Mouse (Mus musculus): ENCODE data around the gene Gja1. TPM values are rescaled to one million over a fixed set of nuclear protein-coding genes. Genes with fewer than 3 reads are reported as not detected.

Gja1 gene
- polyA plus RNA-seq (2012; rRNA removed) = 3.3 and 5.6 TPM in 2 replicates

- Histone ChIP-seq H3K4me1 (ENCODE audit: control insufficient read depth, insufficient read depth, low read length) (0 out of 2 replicates have a peak, but pooled peaks cover 5% of the 10 kb centered on the region), H3K36me3 (ENCODE audit: control insufficient read depth, insufficient read depth, low read length) (no peaks in the 10 kb centered on the region), H3K27me3 (replicated peaks; ENCODE audit: control insufficient read depth, insufficient read depth, low read length) (no peaks in the 10 kb centered on the region), H3K4me3 (ENCODE audit: insufficient read depth, low read depth, low read length) (peak within 1 kb of the TSS; percentile 69), H3K27ac (ENCODE audit: insufficient read depth, low read depth, low read length) (peak within 1 kb of the TSS; percentile 64)
- TF ChIP-seq CTCF (conservative IDR thresholded peaks at IDR 0.05; ENCODE audit: insufficient read depth, insufficient read length, low read depth, low read length) (no peak), POLR2A (IDR thresholded peaks at IDR 0.05; ENCODE audit: low read depth, low read length) (no peak)
- peak; percentile 83 for DNase-seq
- under 1% methylated on average over 23 of the region's 23 CpGs for WGBS
Measured at GRCm38 (mm10) chr10:56377097-56377965, at the start of gene Gja1. Gja1 (plus strand) TSS chr10:56377330.

GRCm38 (mm10) chr10:56338851-56339489, 38.2 kb upstream of the Gja1 start:
- peak; percentile 71 for DNase-seq
- TF ChIP-seq POLR2A (IDR thresholded peaks at IDR 0.05; ENCODE audit: low read depth, low read length) (no peak), CTCF (conservative IDR thresholded peaks at IDR 0.05; ENCODE audit: insufficient read depth, insufficient read length, low read depth, low read length) (peak; percentile 96)
- no peaks in the 10 kb centered on the region for H3K27me3 ChIP-seq (replicated peaks; ENCODE audit: control insufficient read depth, insufficient read depth, low read length)
- 44% methylated on average over 6 of the region's 6 CpGs for WGBS
- no peak overlapping the region for H3K4me3 ChIP-seq (ENCODE audit: insufficient read depth, low read depth, low read length)
- no peak overlapping the region for H3K27ac ChIP-seq (ENCODE audit: insufficient read depth, low read depth, low read length)
- no peaks in the 10 kb centered on the region for H3K36me3 ChIP-seq (ENCODE audit: control insufficient read depth, insufficient read depth, low read length)
- no peaks in the 10 kb centered on the region for H3K4me1 ChIP-seq (ENCODE audit: control insufficient read depth, insufficient read depth, low read length)

GRCm38 (mm10) chr10:56360472-56360871, 16.7 kb upstream of the Gja1 start:
- no peak overlapping the region for H3K4me3 ChIP-seq (ENCODE audit: insufficient read depth, low read depth, low read length)
- H3K27me3 ChIP-seq (replicated peaks; ENCODE audit: control insufficient read depth, insufficient read depth, low read length) = no peaks in the 10 kb centered on the region
- 57% methylated on average over 4 of the region's 4 CpGs for WGBS
- no peak for DNase-seq
- H3K36me3 ChIP-seq (ENCODE audit: control insufficient read depth, insufficient read depth, low read length) = no peaks in the 10 kb centered on the region
- TF ChIP-seq CTCF (conservative IDR thresholded peaks at IDR 0.05; ENCODE audit: insufficient read depth, insufficient read length, low read depth, low read length) (no peak), POLR2A (IDR thresholded peaks at IDR 0.05; ENCODE audit: low read depth, low read length) (no peak)
- H3K27ac ChIP-seq (ENCODE audit: insufficient read depth, low read depth, low read length) = no peak overlapping the region
- H3K4me1 ChIP-seq (ENCODE audit: control insufficient read depth, insufficient read depth, low read length) = no peaks in the 10 kb centered on the region

GRCm38 (mm10) chr10:56369073-56369472, 8.1 kb upstream of the Gja1 start:
- Histone ChIP-seq H3K27me3 (replicated peaks; ENCODE audit: control insufficient read depth, insufficient read depth, low read length) (no peaks in the 10 kb centered on the region), H3K4me1 (ENCODE audit: control insufficient read depth, insufficient read depth, low read length) (no peaks in the 10 kb centered on the region), H3K27ac (ENCODE audit: insufficient read depth, low read depth, low read length) (no peak overlapping the region), H3K36me3 (ENCODE audit: control insufficient read depth, insufficient read depth, low read length) (no peaks in the 10 kb centered on the region), H3K4me3 (ENCODE audit: insufficient read depth, low read depth, low read length) (no peak overlapping the region)
- DNase-seq = peak; percentile 78
- TF ChIP-seq CTCF (conservative IDR thresholded peaks at IDR 0.05; ENCODE audit: insufficient read depth, insufficient read length, low read depth, low read length) = peak; percentile 94
- no peak for TF ChIP-seq POLR2A (IDR thresholded peaks at IDR 0.05; ENCODE audit: low read depth, low read length)
- 15% methylated on average over 7 of the region's 7 CpGs for WGBS

- WGBS = 34% methylated on average over 8 of the region's 8 CpGs
- DNase-seq = peak; percentile 53
- H3K4me3 ChIP-seq (ENCODE audit: insufficient read depth, low read depth, low read length) = no peak overlapping the region
Measured at GRCm38 (mm10) chr10:56373021-56373720, 4.0 kb upstream of the Gja1 start.

GRCm38 (mm10) chr10:56374169-56374568, 3.0 kb upstream of the Gja1 start:
- Histone ChIP-seq H3K27ac (ENCODE audit: insufficient read depth, low read depth, low read length) (no peak overlapping the region), H3K4me3 (ENCODE audit: insufficient read depth, low read depth, low read length) (no peak overlapping the region), H3K4me1 (ENCODE audit: control insufficient read depth, insufficient read depth, low read length) (0 out of 2 replicates have a peak, but pooled peaks cover 5% of the 10 kb centered on the region), H3K36me3 (ENCODE audit: control insufficient read depth, insufficient read depth, low read length) (no peaks in the 10 kb centered on the region), H3K27me3 (replicated peaks; ENCODE audit: control insufficient read depth, insufficient read depth, low read length) (no peaks in the 10 kb centered on the region)
- no peak for TF ChIP-seq CTCF (conservative IDR thresholded peaks at IDR 0.05; ENCODE audit: insufficient read depth, insufficient read length, low read depth, low read length)
- no peak for DNase-seq
- WGBS = 72% methylated on average over 5 of the region's 5 CpGs

More at GRCm38 (mm10) chr10:56373021-56373720, 4.0 kb upstream of the Gja1 start:
- Histone ChIP-seq H3K4me1 (ENCODE audit: control insufficient read depth, insufficient read depth, low read length) (0 out of 2 replicates have a peak, but pooled peaks cover 5% of the 10 kb centered on the region), H3K27ac (ENCODE audit: insufficient read depth, low read depth, low read length) (no peak overlapping the region), H3K27me3 (replicated peaks; ENCODE audit: control insufficient read depth, insufficient read depth, low read length) (no peaks in the 10 kb centered on the region), H3K36me3 (ENCODE audit: control insufficient read depth, insufficient read depth, low read length) (no peaks in the 10 kb centered on the region)
- TF ChIP-seq POLR2A (IDR thresholded peaks at IDR 0.05; ENCODE audit: low read depth, low read length) (no peak), CTCF (conservative IDR thresholded peaks at IDR 0.05; ENCODE audit: insufficient read depth, insufficient read length, low read depth, low read length) (peak; percentile 37)
